Mouse (Mus musculus) right cerebral cortex, postnatal 14 days (tissue): Measurements from ENCODE around the gene Ralgapa1.
A peak's percentile ranks its signal among the peaks of the same experiment; 100 is the strongest.

Experiments used
- DNase-seq: peaks from one replicate; pipeline ENCODE4 v3.0.0; 2022

The Ralgapa1 gene

DNA sequence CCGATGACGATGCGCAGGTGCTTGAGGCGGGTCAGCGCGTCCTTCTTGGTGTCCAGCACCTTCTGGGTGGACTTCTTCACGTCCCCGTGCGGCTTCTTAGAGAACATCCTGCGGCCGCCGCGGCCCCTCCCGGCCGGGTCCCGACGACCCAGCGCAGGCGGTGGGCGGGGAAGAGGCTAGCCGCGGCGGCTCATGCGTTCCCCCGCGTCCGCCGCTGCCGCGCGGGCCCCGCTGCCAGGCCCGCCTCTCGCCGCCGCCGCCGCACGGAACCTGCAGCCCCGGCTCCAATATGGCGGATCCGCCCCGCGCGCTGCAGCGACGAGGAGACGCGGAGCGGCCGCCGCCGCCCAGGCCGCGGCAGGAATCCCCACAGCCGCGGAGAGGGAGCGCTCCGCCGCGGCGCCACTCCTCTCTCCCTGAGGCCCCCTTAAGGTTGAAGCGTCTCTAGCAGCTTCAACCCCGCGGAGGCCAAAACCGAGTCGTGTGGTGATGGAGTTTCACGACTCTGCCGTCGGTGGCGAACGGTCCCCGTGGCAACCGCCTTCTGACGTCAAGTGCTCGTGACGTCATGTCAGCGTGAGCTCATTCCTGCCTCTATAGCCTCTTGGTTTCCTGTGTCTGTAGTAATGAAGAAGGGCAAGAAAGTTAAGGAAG, at the start of gene Ralgapa1:
Gene Ralgapa1, minus strand, starts transcription at position 507 of the 654 bp plus-strand sequence.
- DNase-seq, result peak; percentile 90

DNA sequence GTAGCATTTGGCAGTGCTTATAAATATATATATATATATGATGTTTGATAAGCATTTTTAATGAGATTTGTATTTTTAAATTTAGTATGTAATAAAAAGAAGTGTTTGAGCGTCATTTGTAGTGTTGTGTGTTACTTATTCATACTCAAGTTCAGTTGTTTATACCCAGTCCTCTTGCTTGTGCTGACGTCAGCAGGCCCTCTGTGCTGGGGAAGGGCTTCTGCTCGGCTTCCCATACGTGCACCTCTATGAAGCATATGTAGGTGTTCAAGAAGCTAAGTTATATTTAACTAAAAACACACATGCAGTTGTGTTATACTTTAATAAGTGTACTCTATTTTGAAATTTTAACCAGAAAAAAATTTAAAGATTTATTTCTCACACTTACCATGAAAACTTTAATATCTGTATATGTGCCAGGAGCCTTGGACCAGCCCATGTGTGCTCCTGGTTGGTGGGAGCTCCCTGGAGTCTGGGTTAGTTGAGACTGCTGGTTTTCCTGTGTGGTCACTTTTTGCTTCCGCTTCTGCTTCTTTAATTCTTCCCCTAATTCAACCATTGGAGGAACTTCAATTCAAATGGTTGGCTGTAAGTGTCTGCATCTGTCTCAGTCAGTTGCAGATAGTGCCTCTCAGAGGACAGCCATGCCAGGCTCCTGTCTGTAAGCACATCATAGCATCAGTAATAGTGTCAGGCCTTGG, 48.8 kb upstream of the Ralgapa1 start:
- DNase-seq, result no peak

DNA sequence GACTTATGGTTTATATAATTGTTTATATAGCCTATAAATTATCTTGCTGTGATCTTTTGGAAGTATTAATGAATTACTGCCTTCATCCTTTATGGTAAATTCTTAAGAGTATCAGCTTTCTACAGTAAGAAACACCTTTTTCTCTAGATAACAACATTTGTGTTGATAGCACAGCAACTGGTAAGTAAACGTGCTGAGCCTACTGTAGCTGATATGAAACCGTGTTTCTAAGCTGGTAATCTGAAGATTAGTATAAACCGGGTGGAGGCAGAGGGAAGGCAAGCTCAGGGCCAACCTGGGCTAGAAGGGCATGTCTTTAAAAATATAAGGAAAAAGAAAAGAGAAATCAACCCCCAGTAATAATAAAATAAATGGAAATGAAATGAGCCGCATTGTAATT, 46.8 kb upstream of the Ralgapa1 start:
- no peak for DNase-seq

DNA sequence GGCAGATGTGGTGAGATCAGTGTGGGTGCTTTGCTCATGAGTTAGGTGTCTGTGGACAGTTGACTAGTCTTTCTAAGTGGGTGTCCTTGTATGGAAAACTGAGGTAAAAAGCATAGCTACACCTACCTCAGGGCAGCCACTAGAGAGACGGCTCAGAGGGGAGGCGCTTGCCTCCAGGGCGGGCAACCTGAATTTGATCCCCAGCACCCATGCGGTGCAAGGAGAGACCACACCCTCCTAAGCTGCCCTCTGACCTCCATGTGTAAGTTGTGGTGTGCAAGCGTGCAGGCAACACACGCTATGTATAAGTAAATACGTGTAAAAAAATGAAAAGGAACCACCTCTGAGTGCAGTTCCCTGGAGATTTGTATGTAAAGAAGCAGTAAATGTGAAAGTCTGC, 39.7 kb upstream of the Ralgapa1 start:
- DNase-seq, result no peak

DNA sequence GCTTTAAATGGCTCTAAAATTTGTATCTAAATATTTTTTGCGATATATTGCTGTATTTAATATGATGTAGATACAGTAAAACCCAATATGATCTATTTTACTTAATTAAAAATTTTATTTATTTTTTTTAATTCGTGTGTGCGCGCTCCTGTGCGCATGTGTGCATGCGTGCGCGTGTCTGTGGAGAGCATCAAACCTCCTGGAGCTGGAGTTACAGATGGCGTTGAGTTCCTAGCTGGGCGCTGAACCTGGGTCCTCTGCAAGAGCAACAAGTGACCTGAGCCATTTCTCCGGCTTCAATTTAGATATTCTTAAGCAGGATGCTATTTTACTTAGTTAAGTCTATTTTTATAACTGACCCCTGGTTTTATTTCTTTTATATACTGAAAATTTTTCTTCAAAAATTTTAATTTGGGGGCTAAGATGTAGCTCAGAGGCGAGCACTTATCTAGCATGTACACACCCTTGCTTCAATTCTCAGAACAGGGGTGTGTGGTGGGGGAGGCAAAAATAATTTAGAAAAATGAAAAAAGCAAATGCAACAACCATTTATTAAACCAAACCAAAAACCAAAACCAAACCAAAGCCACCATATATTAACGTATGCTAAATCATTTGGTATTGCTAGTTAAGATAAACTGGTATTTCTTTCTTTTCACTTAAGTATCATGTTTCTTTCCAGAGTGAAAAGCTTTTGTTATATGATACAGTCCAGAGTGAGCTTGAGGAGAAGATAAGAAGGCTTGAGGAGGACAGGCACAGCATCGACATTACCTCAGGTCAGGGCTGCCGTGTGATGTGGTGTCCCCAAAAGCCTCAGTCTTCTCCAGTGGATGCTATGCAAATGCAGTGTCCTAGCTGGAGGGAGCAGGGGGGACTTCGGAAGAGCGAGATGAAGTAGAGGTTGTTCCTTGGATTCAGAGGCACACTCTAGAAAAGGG, 38.7 kb upstream of the Ralgapa1 start:
- no peak for DNase-seq

DNA sequence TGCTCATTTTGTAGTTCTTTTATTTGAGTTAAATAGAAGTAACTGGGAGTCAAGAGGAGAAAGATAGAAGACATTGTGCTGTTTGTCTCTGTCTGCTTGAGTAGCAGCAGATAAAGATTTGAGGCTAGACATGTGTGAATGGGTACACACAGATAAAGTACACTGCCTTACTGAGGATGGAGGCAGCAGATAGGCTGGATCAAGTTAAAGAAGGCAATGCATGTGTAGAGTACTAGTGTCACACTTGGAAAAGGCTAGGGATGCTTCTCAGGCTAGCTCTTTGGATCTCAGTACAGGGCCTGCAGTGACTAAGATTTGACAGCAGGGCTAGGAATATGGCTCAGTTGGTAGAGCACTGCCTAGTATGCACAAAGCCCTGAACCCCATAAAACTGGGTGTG, 29.7 kb upstream of the Ralgapa1 start:
- DNase-seq, result no peak

DNA sequence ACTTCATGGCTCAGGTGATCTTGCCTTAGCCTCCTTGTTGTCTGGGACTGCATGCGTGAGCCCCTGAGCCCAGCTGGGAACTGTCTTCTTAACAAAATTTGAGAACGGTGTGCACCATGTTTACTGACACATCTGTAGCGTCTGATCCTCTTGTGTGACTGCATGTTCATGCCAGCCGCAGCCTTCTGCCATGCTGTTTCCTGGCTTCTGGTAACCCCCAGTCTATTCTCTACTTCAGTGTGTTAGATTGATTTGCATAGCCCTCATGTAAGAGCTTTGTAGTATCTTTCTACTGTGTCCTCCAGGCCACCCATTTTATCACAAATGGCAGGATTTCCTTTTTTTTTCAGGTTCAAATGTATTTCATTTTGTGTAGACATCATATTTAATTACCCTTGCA, 26.9 kb upstream of the Ralgapa1 start:
- no peak for DNase-seq

DNA sequence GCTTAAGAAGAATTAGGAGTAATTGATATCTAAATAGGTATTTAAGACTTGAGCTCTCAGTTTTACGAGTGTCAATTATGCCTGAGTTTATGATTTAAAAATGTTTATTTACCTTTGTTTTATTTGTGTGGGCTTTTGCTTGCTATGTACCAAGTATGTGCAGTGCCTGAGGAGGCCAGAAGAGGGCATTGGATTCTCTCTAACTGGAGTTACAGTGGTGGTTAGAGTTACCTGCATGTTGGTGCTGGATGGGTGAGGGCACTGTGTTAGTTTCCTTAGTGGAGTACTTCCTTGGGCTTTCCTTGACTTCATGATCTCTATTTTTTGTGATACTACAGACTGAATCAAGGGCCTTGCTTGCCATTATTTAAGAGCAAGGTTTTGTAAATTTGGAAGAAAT, 25.8 kb upstream of the Ralgapa1 start:
- DNase-seq, result peak; percentile 30

DNA sequence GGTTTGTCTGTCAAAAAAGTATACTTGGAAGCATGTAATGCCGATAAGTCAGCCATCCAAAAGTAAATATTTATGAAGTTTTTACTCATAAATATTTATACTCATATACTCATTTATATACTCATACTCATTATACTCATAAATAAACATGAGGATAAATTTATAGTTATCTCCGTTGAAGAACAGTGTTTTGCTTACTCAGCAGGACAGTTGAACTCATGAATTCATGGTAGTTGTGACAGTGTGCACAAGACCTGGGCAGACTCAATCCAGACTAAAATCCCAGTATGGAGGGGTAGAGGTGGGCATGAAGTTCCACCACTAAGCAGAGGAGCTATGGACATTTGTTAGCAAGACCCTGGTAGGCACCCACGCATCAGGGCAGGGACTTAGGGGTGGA, 16.5 kb upstream of the Ralgapa1 start:
- no peak for DNase-seq

DNA sequence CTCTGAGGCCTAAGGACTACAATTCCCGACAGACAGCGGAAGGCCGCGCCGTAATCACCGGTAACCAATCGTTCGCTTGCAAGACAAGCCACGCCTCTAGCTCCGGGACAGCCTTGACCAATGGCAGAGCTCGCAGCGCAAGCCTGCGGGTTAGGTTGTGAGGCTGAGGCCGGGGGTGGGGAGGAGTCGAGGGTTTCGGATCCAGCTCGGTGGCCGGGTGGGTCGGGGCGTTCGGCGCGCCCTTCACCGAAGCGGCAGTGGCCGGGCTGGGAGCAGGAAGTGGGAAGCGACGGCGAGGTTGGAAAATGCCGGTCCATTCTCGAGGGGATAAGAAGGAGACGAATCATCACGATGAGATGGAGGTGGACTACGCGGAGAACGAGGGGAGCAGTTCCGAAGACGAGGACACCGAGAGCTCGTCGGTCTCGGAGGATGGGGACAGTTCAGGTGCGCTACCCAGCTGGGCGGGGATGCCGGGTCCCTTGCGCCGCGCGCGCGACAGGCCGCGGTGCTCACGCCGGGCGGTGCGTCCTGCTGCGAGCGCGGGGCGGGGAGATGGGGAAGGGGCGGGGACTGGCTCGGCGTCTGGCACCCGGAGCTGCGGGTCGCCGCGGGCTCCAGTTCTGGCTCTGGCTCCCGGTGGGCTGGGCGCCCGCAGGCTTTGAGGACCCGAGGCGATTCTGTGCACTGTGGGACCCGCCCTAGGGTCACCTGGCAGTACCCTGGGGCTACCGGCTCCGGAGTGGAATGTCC, 15.4 kb upstream of the Ralgapa1 start, which contains the start of gene Brms1l:
Gene Brms1l, plus strand, starts transcription at position 126 of the 753 bp plus-strand sequence.
- DNase-seq, result peak; percentile 95

DNA sequence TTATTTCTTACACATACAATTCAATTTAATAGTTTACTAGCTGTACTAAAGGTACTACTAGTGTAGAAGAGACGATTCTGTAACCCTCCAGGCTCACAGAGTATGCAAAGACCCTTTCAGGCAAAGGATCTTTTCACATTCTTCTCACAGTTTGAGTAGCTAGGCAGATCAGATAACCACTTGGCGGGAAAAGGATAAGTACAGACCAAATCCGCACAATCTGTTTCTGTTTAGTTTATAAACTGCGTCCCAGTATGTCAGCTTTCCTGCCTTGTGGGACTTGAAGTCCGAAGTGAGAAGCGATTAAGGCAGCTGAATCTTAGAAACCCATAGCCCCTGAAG, 14.9 kb upstream of the Ralgapa1 start:
- no peak for DNase-seq

DNA sequence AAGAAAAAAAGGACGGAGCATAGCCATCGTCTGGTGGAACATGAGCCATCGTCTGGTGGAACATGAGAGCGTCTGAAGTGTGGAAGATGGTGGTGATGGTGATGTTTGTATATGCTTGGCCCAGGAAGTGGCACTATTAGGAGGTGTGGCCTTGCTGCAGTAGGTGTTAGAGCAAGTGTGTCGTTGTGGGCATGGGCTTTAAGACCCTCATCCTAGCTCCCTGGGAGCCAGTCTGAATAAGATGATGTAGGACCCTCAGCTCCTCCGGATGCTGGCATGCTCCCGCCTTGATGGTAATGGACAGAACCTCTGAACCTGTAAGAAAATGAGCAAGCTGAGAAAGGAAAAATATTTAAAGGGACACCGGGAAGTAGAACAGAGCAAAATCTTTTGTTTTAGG, 13.9 kb upstream of the Ralgapa1 start:
- no peak for DNase-seq

DNA sequence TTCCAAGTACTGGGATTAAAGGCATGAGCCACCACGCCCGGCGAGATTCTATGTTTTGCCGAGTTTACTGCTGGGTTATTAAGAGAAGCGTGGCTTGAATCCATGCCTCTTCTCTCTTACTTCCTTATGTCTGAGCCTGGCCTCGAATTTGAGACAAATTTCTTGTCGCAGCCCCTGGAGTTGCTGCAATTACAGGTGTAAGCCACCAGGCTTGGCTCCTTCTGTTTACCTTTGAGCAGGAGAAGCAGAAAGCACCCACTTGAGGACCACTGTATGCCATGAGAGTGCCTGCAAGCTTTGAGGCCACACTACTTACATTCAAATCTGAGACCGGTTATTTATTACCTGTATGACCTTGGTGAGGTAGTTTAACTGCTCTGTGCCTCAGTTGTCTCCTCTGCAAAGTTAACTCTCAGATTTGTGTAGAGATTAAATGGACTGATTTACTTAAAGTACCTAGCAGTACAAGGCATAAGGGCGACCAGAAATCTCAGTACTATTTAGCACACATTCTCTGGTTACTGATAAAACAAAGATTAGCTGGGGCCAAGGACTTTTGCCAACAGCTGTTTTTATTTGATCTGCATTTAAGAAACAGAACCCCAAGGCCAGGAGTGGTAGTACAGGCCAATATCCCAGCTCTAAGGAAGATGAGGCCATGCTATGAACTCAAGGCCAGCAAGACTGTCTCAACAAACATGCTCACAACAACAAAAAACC, 13.1 kb upstream of the Ralgapa1 start:
- DNase-seq, result no peak

DNA sequence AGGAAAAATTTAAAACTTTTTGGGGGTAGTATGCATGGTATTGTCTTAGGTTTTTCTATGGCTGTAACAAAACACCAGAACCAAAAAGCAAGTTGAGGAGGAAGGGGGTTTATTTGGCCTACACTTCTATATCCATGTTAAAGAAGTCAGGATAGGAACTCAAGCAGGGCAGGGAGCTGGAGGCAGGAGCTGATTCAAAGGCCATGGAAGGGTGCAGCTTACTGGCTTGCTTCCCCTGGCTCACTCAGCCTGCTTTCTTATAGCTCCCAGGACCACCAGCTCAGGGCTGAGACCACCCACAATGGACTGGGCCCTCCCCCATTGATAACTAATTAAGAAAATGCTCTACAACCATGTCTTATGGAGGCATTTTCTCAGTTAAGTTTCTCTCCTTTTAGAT, 12.0 kb upstream of the Ralgapa1 start:
- no peak for DNase-seq

DNA sequence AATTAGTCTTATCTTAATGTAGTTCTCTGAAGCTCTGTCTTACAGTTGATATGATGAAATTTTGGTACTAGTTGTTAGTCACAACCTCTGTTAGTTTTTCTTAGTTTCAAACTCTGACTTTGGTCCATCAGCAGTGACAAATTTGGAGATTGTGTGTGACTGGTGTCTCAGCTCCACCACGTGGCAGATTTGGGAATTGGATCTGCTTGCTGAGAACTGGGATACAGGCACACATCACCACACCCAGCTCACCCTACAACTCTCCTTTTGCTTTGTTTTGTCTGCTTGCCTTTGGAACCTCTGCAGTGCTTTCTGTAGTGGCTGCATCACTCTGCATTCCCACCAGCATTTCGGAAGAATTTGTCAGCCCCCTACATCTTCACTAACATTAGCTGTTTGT, 10.1 kb upstream of the Ralgapa1 start:
- peak; percentile 73 for DNase-seq

DNA sequence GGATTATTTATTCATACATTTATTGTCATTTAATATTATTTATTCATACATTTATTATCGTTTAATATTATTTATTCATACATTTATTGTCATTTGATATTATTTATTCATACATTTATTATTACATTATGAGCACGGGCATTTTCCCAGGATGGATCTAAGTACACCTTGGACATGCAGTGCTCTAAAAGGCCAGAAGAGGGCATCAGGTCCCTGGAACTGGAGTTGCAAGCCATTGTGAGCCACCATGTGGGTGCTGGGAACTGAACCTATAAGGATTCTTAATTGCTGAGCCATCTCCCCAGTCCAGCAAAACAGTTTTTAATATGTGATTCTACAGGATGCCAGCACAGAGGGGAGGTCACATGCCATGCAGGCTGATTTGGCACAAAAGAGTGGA, 4.6 kb upstream of the Ralgapa1 start:
- DNase-seq, result no peak

DNA sequence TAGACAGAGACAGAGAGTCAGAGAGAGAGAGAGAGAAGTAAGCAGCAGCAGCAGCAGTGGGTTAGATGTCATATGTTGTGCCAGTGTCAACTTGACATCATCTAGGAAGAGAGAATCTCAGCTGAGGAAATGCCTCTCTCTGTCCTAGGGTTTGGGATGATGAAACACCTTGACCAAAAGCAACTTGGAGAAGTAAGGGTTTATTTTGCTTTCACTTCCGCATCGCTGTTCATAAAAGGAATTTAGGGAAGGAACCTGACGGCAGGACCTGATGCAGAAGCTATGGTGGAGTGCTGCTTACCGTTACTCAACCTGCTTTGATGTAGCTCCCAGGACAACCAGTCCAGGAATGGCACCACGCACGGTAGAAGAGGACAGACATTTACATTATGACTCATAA, 3.1 kb upstream of the Ralgapa1 start:
- no peak for DNase-seq

DNA sequence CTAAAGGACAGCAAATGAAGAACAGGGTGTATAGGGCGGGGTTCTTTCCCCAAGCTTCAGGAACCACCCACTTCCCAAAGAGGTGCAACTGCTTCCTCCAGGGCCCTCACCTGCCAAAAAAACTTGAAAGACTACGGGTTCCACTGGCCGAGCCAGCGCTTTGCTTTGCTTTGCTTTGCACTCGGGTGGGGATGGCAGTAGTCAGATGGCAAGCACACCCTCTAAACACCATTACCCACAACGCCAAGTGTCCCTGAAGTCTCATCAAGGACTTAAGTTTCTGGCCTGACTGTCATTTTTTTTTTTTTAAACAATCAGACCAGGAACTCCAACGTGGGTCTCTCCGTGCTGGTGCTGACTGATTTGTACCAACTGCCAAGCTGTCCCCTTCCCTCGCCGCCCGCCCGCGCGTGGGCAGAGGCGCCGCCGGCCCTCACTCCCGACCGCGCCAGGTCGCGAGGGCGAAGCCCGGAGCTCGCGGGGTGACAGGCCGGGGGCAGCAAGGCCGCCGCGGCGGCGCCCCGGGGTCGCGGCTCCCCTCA, 777 bp downstream of the Ralgapa1 start:
- no peak for DNase-seq

DNA sequence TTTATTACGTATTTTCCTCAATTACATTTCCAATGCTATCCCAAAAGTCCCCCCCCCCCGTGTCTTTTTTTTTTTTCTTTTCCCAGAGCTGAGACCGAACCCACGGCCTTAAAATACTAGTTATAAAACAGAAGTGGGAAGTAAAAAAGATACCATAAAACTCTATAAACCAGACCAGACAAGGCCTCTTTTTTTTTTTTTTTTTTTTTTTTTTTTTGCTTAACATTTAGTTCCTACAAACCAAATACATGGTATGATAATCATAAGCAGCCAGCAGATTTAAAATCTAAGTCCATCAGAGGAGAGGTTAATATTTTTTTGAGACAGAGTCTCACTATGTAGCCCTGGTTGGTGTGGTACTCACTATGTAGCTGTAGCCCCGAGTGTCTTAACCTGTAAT, 4.5 kb downstream of the Ralgapa1 start:
- no peak for DNase-seq

DNA sequence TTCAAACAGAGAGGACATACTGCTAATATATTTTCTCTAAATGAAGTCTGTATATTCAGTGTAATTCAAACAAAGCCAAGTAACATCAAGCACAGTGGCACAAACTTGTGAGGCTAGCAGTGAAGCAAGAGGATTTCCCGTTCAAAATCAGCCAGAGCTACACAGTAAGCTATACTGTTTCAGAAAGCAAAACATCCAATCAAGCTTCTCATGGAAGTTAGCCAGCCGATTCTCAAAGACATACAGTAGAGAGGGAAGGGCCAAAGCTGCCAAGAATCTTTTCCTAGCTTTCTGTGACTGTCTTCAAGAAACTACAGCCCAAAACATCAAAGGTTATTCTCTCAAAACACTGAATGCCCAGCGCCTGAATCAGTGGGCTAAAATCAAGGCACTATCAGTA, 15.9 kb downstream of the Ralgapa1 start:
- DNase-seq, result no peak

DNA sequence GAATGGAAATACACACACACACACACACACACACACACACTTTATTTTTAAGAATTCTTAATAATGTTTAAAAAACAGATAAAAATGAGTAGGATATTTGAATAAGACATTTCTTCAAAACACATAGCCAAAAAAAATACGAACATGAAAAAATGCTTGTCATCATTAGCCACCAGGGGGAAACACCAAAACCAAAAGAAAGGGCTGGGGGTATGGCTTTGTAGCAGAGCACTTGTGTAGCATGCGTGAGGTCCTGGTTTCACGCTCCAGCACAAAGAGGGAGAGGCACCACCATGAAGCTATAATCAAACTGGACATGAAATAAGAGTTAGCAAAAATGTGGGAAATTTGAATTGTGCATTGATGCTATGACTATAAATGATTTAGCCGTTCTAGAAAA, 19.8 kb downstream of the Ralgapa1 start:
- DNase-seq, result no peak

DNA sequence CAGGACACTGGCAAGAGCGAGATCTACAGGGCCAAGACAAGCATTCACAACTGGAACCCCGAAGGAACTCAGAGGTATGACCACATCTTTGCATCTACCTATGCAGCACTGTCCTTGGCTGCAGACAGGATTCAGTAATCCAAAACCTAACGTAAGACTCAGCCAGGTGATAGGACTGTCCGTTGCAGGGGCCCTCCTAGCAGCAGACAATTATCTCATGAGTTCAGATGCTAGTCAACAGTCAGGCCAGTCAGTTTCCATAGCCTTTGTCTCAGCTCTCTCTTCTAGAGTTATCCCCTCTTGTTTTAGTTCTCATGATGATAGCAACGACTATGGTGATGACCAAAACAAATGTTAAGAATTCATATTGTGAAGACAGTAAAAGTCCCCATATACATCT, 20.8 kb downstream of the Ralgapa1 start:
- DNase-seq, result no peak
